Mouse (Mus musculus): ENCODE results near the gene Sag. TPM values are rescaled to one million over a fixed set of nuclear protein-coding genes. Genes with fewer than 3 reads are reported as not detected.
A peak's percentile ranks its signal among the peaks of the same experiment; 100 is the strongest.

Gene Sag
- polyA plus RNA-seq, 1 experiment from 2014 or later: 0.68 TPM

- ATAC-seq (replicated peaks; ENCODE audit: low FRiP score, low read depth): no peak
- 95% methylated on average over 3 of the region's 3 CpGs for WGBS
- H3K36me3 ChIP-seq (ENCODE audit: insufficient read depth, low read length): peaks cover 76% of the 10 kb centered on the region
Observed at GRCm38 (mm10) chr1:87770486-87770885, 33.0 kb upstream of the Sag start.

GRCm38 (mm10) chr1:87771724-87772123 lies 31.8 kb upstream of the Sag start:
- ATAC-seq (replicated peaks; ENCODE audit: low FRiP score, low read depth) (no peak), DNase-seq (ENCODE audit: low spot score) (no peak)
- no peak overlapping the region for H3K4me2 ChIP-seq (ENCODE audit: low read length)
- H3K4me1 ChIP-seq (replicated peaks; ENCODE audit: insufficient read depth, low read length): no peaks in the 10 kb centered on the region
- no peak overlapping the region for H3K4me3 ChIP-seq (replicated peaks; ENCODE audit: low read depth, low read length)
- H3K27ac ChIP-seq: no peak overlapping the region
- no peak overlapping the region for H3K9ac ChIP-seq (ENCODE audit: low read depth, low read length)
- no peaks in the 10 kb centered on the region for H3K27me3 ChIP-seq (ENCODE audit: insufficient read depth, low read length)
- no peaks in the 10 kb centered on the region for H3K9me3 ChIP-seq (replicated peaks; ENCODE audit: low read length)
- 96% methylated on average over 3 of the region's 3 CpGs for WGBS
- no peak for TF ChIP-seq CTCF (IDR thresholded peaks at IDR 0.05; ENCODE audit: low read depth)
- peaks cover 72% of the 10 kb centered on the region for H3K36me3 ChIP-seq (ENCODE audit: insufficient read depth, low read length)

More at GRCm38 (mm10) chr1:87770486-87770885, 33.0 kb upstream of the Sag start:
- no peaks in the 10 kb centered on the region for H3K4me1 ChIP-seq (replicated peaks; ENCODE audit: insufficient read depth, low read length)
- no peak for TF ChIP-seq CTCF (IDR thresholded peaks at IDR 0.05; ENCODE audit: low read depth)
- no peaks in the 10 kb centered on the region for H3K27me3 ChIP-seq (ENCODE audit: insufficient read depth, low read length)
- no peak overlapping the region for H3K9ac ChIP-seq (ENCODE audit: low read depth, low read length)
- H3K4me2 ChIP-seq (ENCODE audit: low read length): no peak overlapping the region
- DNase-seq (ENCODE audit: low spot score): no peak
- no peaks in the 10 kb centered on the region for H3K9me3 ChIP-seq (replicated peaks; ENCODE audit: low read length)
- no peak overlapping the region for H3K27ac ChIP-seq
- H3K4me3 ChIP-seq (replicated peaks; ENCODE audit: low read depth, low read length): no peak overlapping the region

- H3K4me2 ChIP-seq (ENCODE audit: low read length): no peak overlapping the region
- no peak for DNase-seq (ENCODE audit: low spot score)
- no peaks in the 10 kb centered on the region for H3K9me3 ChIP-seq (replicated peaks; ENCODE audit: low read length)
- H3K27ac ChIP-seq: no peak overlapping the region
- TF ChIP-seq CTCF (IDR thresholded peaks at IDR 0.05; ENCODE audit: low read depth): no peak
- H3K4me1 ChIP-seq (replicated peaks; ENCODE audit: insufficient read depth, low read length): no peaks in the 10 kb centered on the region
- WGBS: 83% methylated on average over 2 of the region's 2 CpGs
- H3K9ac ChIP-seq (ENCODE audit: low read depth, low read length): no peak overlapping the region
- H3K36me3 ChIP-seq (ENCODE audit: insufficient read depth, low read length): peaks cover 72% of the 10 kb centered on the region
- no peaks in the 10 kb centered on the region for H3K27me3 ChIP-seq (ENCODE audit: insufficient read depth, low read length)
- ATAC-seq (replicated peaks; ENCODE audit: low FRiP score, low read depth): no peak
- H3K4me3 ChIP-seq (replicated peaks; ENCODE audit: low read depth, low read length): no peak overlapping the region
Observed at GRCm38 (mm10) chr1:87773336-87773735, 30.1 kb upstream of the Sag start.

GRCm38 (mm10) chr1:87774845-87775244 lies 28.6 kb upstream of the Sag start:
- WGBS: 95% methylated on average over 7 of the region's 7 CpGs
- no peaks in the 10 kb centered on the region for H3K9me3 ChIP-seq (replicated peaks; ENCODE audit: low read length)
- no peak overlapping the region for H3K9ac ChIP-seq (ENCODE audit: low read depth, low read length)
- H3K4me2 ChIP-seq (ENCODE audit: low read length): no peak overlapping the region
- peaks cover 68% of the 10 kb centered on the region for H3K36me3 ChIP-seq (ENCODE audit: insufficient read depth, low read length)
- H3K4me1 ChIP-seq (replicated peaks; ENCODE audit: insufficient read depth, low read length): no peaks in the 10 kb centered on the region
- no peak for DNase-seq (ENCODE audit: low spot score)
- no peak for TF ChIP-seq CTCF (IDR thresholded peaks at IDR 0.05; ENCODE audit: low read depth)
- no peaks in the 10 kb centered on the region for H3K27me3 ChIP-seq (ENCODE audit: insufficient read depth, low read length)
- H3K27ac ChIP-seq: no peak overlapping the region
- no peak overlapping the region for H3K4me3 ChIP-seq (replicated peaks; ENCODE audit: low read depth, low read length)
- no peak for ATAC-seq (replicated peaks; ENCODE audit: low FRiP score, low read depth)

GRCm38 (mm10) chr1:87779204-87779785 lies 24.2 kb upstream of the Sag start:
- H3K27ac ChIP-seq: no peak overlapping the region
- no peak overlapping the region for H3K9ac ChIP-seq (ENCODE audit: low read depth, low read length)
- 83% methylated on average over 5 of the region's 5 CpGs for WGBS
- ATAC-seq (replicated peaks; ENCODE audit: low FRiP score, low read depth) (no peak), DNase-seq (ENCODE audit: low spot score) (no peak)
- no peaks in the 10 kb centered on the region for H3K4me1 ChIP-seq (replicated peaks; ENCODE audit: insufficient read depth, low read length)
- no peaks in the 10 kb centered on the region for H3K27me3 ChIP-seq (ENCODE audit: insufficient read depth, low read length)
- no peaks in the 10 kb centered on the region for H3K9me3 ChIP-seq (replicated peaks; ENCODE audit: low read length)
- H3K36me3 ChIP-seq (ENCODE audit: insufficient read depth, low read length): peaks cover 69% of the 10 kb centered on the region
- H3K4me2 ChIP-seq (ENCODE audit: low read length): no peak overlapping the region
- no peak for TF ChIP-seq CTCF (IDR thresholded peaks at IDR 0.05; ENCODE audit: low read depth)
- no peak overlapping the region for H3K4me3 ChIP-seq (replicated peaks; ENCODE audit: low read depth, low read length)

- TF ChIP-seq CTCF (IDR thresholded peaks at IDR 0.05; ENCODE audit: low read depth): no peak
- no peak overlapping the region for H3K4me2 ChIP-seq (ENCODE audit: low read length)
- DNase-seq (ENCODE audit: low spot score) (peak; percentile 55), ATAC-seq (replicated peaks; ENCODE audit: low FRiP score, low read depth) (no peak)
- no peaks in the 10 kb centered on the region for H3K27me3 ChIP-seq (ENCODE audit: insufficient read depth, low read length)
- WGBS: 84% methylated on average over 8 of the region's 8 CpGs
- no peaks in the 10 kb centered on the region for H3K4me1 ChIP-seq (replicated peaks; ENCODE audit: insufficient read depth, low read length)
- H3K9me3 ChIP-seq (replicated peaks; ENCODE audit: low read length): no peaks in the 10 kb centered on the region
- H3K9ac ChIP-seq (ENCODE audit: low read depth, low read length): no peak overlapping the region
- peaks cover 55% of the 10 kb centered on the region for H3K36me3 ChIP-seq (ENCODE audit: insufficient read depth, low read length)
- no peak overlapping the region for H3K4me3 ChIP-seq (replicated peaks; ENCODE audit: low read depth, low read length)
- H3K27ac ChIP-seq: peak overlapping the region; percentile 19; the same call in 1 of the 2 replicates
Observed at GRCm38 (mm10) chr1:87785703-87786102, 17.8 kb upstream of the Sag start.

GRCm38 (mm10) chr1:87786251-87786650 lies 17.2 kb upstream of the Sag start:
- no peaks in the 10 kb centered on the region for H3K9me3 ChIP-seq (replicated peaks; ENCODE audit: low read length)
- peaks cover 56% of the 10 kb centered on the region for H3K36me3 ChIP-seq (ENCODE audit: insufficient read depth, low read length)
- TF ChIP-seq CTCF (IDR thresholded peaks at IDR 0.05; ENCODE audit: low read depth): no peak
- H3K27ac ChIP-seq: peak overlapping the region; percentile 19; the same call in 1 of the 2 replicates
- H3K4me1 ChIP-seq (replicated peaks; ENCODE audit: insufficient read depth, low read length): no peaks in the 10 kb centered on the region
- no peak for ATAC-seq (replicated peaks; ENCODE audit: low FRiP score, low read depth)
- H3K4me3 ChIP-seq (replicated peaks; ENCODE audit: low read depth, low read length): no peak overlapping the region
- peak; percentile 47 for DNase-seq (ENCODE audit: low spot score)
- H3K9ac ChIP-seq (ENCODE audit: low read depth, low read length): no peak overlapping the region
- no peaks in the 10 kb centered on the region for H3K27me3 ChIP-seq (ENCODE audit: insufficient read depth, low read length)
- H3K4me2 ChIP-seq (ENCODE audit: low read length): no peak overlapping the region
- WGBS: 57% methylated on average over 7 of the region's 7 CpGs
